Mouse (Mus musculus): ENCODE results near the gene Rhox4f.
"Not testable (repeated sequence)": the region's sequence is repeated elsewhere in the genome, so short reads cannot be mapped to it uniquely, and the experiment has no call there.

Gene Rhox4f

GRCm38 (mm10) chrX:37607604-37608003 lies at the start of gene Rhox4f:
TSS of gene Rhox4f (minus strand) at chrX:37607704.
- DNase-seq (ENCODE audit: low spot score) = not testable (repeated sequence)

- DNase-seq (ENCODE audit: low spot score) = not testable (repeated sequence)
Measured at GRCm38 (mm10) chrX:37651227-37651626, 43.7 kb upstream of the Rhox4f start, which contains the start of gene Rhox4g. TSS of gene Rhox4g (minus strand) at chrX:37651327.

GRCm38 (mm10) chrX:37643370-37643769 lies 35.9 kb upstream of the Rhox4f start, which contains the start of gene Rhox2g:
TSS of gene Rhox2g (minus strand) at chrX:37643470.
- DNase-seq (ENCODE audit: low spot score) = not testable (repeated sequence)

- DNase-seq (ENCODE audit: low spot score) = not testable (repeated sequence)
Measured at GRCm38 (mm10) chrX:37628512-37628911, 21.0 kb upstream of the Rhox4f start, which contains the start of gene Rhox3g. TSS of gene Rhox3g (minus strand) at chrX:37628612.

GRCm38 (mm10) chrX:37580692-37581091 lies 26.8 kb downstream of the Rhox4f start, which contains the start of gene Rhox3f:
TSS of gene Rhox3f (plus strand) at chrX:37580992.
- not testable (repeated sequence) for DNase-seq (ENCODE audit: low spot score)

- not testable (repeated sequence) for DNase-seq (ENCODE audit: low spot score)
Measured at GRCm38 (mm10) chrX:37572638-37573037, 34.9 kb downstream of the Rhox4f start.

GRCm38 (mm10) chrX:37571105-37571504 lies 36.4 kb downstream of the Rhox4f start, which contains the start of gene Rhox2f:
TSS of gene Rhox2f (plus strand) at chrX:37571405.
- not testable (repeated sequence) for DNase-seq (ENCODE audit: low spot score)

GRCm38 (mm10) chrX:37557112-37557511 lies 50.4 kb downstream of the Rhox4f start, which contains the start of gene Rhox4e:
TSS of gene Rhox4e (plus strand) at chrX:37557412.
- not testable (repeated sequence) for DNase-seq (ENCODE audit: low spot score)
